Mouse (Mus musculus) bone marrow, adult 2 months (tissue): ENCODE measurements around the gene Arhgef33.

Experiments used
- CTCF ChIP-seq: fragments of 200-500 bp; IDR thresholded peaks from 2 replicates; pipeline ENCODE4 v1.5.1; 2011; ENCODE audit warnings: low read length, control low read depth; ENCODE audit not compliant: control insufficient read depth, insufficient read depth
- POLR2A ChIP-seq: fragments of 200-500 bp; IDR thresholded peaks from 2 replicates; pipeline ENCODE4 v1.6.1; 2011; ENCODE audit warnings: low read depth, mild to moderate bottlenecking, control low read depth, low read length, borderline replicate concordance; ENCODE audit not compliant: control insufficient read depth

- TF ChIP-seq POLR2A (no peak), CTCF (peak; percentile 31; the same call in 1 of the 2 replicates)
Measured at GRCm38 (mm10) chr17:80332386-80332785, 25.2 kb downstream of the Arhgef33 start.
